Mouse (Mus musculus): ENCODE results near the gene Mtfr1l.
A peak's percentile ranks its signal among the peaks of the same experiment; 100 is the strongest.

The Mtfr1l gene

DNA sequence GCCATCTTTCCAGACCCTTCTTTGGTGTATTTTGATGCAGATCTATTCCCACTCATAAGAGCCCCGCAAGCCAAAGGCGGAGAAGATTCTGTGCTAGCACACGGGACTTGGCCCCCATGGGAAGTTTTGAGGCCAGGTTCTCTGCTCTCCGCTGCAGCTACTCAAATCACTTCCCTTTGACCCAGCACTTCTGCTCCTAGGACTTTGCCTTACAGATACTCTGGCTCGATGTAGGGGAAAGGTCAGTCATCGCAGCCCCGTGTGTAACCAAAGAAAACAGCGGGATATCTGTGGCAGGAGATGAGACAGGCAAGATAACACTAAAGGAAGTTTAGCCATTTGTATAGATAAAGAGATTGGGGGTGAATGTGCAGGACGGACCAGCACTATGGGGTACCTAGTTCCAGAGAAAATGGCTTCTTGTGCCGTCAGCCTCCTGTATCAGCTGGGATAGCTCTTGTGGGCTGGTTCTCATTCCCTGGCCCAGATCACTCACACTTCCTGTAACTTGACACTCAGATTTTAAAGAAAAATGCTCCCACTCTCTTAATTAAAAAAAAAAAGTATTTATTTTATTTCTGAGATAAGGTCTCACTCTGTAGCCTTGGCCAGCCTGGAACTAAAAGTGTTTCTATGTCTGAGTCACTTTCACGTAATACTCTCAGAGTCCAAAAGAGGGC is 45.1 kb downstream of the Mtfr1l start:
- no peak for DNase-seq (ENCODE audit: low spot score)

DNA sequence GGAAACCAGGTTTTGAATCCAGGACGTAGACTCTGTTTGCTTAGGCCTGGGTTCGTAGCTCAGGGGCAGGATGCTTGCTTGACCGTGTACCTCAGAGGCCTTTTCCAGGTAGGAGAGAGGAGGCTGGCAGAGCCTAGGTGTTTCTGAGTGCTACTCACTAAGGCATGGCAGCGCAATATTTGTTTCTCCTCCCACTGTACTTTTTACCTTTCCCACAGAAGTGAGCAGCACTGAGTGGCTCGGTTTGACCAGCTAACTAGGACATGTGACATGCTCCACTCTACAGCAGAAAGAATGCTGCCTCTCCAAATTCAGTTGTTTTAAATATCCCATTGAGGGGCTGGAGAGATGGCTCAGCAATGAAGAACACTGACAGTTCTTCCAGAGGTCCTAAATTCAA is 47.0 kb downstream of the Mtfr1l start:
- DNase-seq (ENCODE audit: low spot score) = no peak

DNA sequence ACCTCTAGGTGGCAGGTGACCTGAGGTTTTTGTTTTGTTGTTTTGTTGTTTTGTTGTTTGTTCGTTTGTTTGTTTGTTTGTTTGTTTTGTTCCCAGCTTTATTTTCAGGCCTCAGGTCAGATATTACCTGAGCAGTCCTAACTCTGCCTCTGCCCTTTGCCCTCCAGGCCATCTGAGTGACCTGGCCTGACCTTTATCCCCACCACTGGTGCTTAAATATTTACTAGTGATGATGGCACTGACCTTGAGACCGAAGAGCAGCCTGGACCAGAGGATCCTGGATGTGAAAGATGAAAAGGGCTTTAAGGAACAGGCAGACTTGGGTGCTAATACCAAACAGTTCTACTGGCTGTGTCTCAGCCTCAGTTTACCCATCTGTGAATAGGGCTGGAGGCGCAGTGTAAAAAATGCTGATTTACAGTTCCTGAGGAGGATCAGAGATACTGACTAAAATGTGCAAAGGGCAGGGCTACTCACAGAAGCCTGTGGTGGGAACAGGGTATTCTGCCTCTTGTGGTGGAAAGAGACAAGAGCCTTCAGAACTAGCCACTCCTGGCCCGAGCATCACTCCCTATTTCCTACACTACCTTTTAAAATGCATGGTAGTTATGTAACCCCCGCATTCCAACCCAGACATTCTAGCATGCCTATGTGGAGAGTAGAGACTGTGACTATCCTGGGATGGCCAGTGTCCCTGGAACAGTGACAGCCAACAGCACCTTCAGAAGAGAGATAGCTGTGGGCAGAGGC is 49.9 kb downstream of the Mtfr1l start:
- DNase-seq (ENCODE audit: low spot score) = no peak

DNA sequence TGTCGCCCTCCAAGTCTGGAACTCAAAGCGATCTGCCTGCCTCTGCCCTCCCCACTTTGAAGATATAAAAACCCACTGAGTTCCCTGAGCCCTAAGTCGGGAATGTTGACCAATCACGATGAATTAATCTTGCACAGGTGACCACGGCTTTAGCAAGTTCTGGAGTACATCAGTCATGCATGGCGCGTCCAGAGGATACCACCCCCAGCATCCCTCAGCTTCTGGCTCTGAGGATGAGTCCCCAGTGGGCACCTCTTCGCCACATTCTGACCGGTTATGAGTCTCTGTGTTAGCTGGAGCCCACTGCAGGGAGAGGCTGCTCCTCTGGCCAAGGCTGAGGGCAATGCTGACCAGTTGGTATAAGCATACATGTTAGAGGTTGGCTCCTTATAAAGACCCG is 51.0 kb downstream of the Mtfr1l start:
- DNase-seq (ENCODE audit: low spot score) = no peak

DNA sequence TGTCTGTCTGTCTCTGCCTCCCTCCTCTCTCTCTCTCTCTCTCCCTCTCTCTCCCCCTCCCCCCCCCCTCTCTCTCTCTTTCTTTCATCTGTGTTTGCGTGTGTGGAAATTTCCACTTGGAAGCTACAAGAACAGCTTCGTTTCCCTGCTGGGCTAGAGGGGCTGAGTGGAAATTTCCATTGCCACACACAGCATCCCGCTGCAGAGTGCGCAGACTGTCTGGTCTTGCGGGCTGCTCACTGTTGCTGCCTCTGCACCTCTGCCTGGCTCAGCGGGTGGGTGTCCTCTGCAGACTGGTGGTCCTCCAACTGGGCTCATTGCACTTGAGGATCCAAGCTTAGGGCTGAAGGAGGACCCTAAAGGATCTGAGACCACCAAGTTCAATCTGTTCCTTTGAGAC is 51.5 kb downstream of the Mtfr1l start:
- DNase-seq (ENCODE audit: low spot score) = no peak

DNA sequence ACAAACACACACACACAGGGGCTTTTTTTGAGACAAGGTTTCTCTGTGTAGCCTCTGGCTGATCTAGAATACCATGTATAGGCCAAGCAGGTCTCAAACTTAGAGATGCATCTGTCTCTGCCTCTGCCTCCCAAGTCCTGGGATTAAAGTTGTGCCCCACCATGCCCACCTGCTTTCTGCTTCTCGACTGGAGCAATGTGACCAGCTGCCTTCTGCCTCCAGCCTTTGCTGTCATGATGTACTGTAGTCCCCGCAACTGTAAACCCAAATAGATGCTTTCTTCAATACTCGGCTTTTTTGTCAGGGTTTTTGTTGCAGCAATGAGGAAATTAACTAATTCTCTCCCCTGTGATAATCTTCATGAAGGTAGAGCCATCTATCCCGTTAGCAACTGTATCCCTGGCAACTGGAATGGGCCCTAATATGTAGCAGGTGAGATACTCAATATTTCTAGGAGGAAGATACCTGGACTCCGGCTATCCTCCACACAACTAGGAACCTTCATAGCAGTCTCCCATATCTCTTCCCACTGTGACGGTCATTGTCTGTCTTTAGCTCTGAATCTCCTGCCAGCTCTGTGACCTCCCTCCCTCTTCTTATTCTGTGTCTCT is 52.0 kb downstream of the Mtfr1l start:
- DNase-seq (ENCODE audit: low spot score) = no peak

DNA sequence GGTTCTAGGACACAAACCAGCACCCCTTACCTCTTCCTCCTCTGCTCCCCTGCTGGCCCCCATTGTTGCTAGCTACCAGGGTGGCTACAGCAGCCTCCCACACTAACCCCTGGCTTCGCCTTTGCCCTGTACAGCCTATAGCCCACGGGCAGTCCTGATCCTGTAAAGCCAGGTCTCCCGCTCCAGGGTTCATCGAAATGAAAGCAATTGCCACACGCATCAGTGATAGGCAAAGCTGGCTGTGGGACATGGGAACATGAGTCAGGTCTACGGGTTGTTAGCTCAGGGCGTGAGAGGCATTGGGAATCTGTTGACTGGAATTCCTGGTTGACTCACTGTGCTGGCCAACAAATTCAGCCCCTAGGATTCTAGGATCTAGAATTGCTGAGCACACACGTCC is 52.7 kb downstream of the Mtfr1l start:
- DNase-seq (ENCODE audit: low spot score) = no peak

DNA sequence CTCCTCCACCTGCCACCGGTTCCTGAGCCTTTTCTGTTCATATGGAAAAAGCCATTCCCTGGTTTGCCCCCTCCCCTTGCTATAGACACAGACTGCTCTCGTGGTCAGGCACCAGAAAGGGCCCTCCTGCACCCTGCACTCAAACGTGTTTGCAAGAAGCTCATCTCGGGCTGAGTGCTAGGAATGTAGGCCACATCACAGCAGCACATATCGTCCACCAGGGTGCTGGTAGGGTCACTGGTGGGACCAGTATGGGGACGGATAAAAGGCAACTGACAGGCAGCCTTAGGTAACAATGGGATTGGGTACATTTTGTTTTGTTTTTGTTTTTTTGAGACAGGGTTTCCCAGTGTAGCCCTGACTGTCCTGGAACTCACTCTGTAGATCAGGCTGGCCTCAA is 53.9 kb downstream of the Mtfr1l start:
- no peak for DNase-seq (ENCODE audit: low spot score)

DNA sequence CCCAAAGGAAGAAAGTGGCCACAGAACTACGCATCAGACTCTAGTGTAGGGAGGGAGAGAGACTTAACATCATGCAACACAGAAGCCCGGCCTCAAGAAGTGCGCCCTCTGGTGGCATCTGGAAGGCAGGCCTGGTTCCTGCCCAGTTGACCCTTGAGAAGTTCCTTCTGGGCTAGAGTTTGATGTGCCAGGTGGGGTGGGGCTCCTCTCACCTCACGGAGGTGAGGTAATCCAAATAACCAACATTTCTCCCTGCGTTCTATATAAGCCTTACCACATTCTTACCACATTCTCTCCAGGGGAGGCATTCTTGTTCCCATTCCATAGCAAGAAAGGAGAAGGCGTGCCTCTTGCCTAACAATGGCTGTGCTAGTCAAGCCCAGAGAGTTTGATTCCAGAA is 54.3 kb downstream of the Mtfr1l start:
- DNase-seq (ENCODE audit: low spot score) = peak; percentile 74

DNA sequence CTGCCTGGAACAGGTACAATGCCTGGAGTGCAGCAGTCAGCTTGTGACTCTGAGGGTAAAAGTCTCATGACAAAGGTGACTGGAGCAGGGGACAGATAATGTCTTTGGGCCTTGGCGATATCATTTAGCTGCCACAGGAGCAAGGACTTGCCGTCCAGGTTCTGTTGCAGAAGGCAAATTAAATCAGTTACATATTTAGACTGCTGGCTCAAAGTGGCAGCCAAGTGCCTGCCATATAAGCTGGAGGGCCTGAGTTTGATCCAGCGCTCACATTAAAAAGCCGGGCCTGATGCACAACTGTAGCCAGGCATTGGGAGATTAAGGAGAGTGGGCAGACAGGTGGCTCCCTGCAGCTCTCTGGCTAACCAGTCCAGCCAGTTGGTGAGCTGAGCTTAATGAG is 55.3 kb downstream of the Mtfr1l start:
- DNase-seq (ENCODE audit: low spot score) = no peak

DNA sequence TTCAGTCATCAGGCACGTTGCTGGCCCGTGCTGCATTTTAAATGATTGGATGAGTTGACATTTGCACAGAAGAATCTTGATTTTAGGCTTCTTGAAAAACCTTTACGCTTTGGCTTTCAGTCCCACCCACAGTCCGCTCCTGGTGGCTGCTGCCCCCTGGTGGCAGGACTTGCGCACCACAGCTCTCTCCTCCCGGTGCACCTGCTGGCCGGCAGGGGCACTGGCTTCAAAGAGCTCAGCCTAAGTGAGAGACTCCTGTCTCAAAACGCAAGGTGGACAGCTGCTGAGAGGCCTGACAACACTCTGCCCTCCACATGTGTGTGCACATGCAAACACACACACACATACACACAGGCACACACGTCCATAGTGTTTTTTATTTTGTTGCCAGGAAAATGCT is 57.2 kb downstream of the Mtfr1l start:
- DNase-seq (ENCODE audit: low spot score) = peak; percentile 89

DNA sequence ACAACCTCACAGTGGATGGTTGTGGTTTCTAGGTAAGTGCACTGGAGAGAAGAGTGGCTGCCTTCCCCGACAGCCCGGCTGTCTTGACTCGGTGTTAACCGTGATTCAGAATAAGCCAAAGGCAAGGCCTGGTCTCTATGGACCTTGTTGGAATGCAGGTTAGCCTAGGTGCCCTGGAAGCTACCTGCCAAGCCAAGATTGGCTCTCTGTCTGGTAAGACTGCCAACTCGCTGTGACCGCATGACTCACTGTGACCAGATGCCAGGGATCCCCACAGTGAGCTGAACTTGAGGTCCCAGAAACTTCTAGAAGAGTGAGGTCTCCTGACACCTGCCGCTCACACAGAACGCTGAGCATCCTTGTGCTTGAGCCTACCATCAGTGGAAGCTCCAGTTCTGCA is 58.3 kb downstream of the Mtfr1l start:
- no peak for DNase-seq (ENCODE audit: low spot score)

Measured in ovary, postnatal 36 days (tissue).